Mouse (Mus musculus) neural tube, embryonic 13.5 days (tissue): ENCODE data around the gene Fgf15. TPM values are rescaled to one million over a fixed set of nuclear protein-coding genes. Genes with fewer than 3 reads are reported as not detected.

Source experiments
- ATAC-seq: fragments of 200-750 bp; cut with Nextera tagmentation; 2 replicates; pipeline ENCODE4 v1.8.0; 2017; ENCODE audit warnings: low read depth, mild to moderate bottlenecking, moderate TSS enrichment, moderate library complexity
- H3K27ac ChIP-seq: fragments of 300-500 bp; sonication (generic); replicated peaks from 2 replicates; pipeline ENCODE4 v1.5.1; 2015; ENCODE audit warnings: moderate library complexity, mild to moderate bottlenecking, inconsistent platforms
- H3K27me3 ChIP-seq: fragments of 300-500 bp; sonication (generic); 2 replicates; pipeline ENCODE4 v1.6.1; 2015; ENCODE audit warnings: mild to moderate bottlenecking, inconsistent platforms
- H3K36me3 ChIP-seq: fragments of 300-500 bp; sonication (generic); 2 replicates; pipeline ENCODE4 v1.6.1; 2015; ENCODE audit warnings: mild to moderate bottlenecking, inconsistent platforms
- H3K4me1 ChIP-seq: fragments of 300-500 bp; sonication (generic); replicated peaks from 2 replicates; pipeline ENCODE4 v1.6.1; 2015; ENCODE audit warnings: inconsistent platforms
- H3K4me2 ChIP-seq: fragments of 300-500 bp; sonication (generic); 2 replicates; pipeline ENCODE4 v1.6.1; 2015; ENCODE audit warnings: inconsistent platforms, mild to moderate bottlenecking, moderate library complexity
- H3K4me3 ChIP-seq: fragments of 300-500 bp; sonication (generic); 2 replicates; pipeline ENCODE4 v1.5.1; 2015; ENCODE audit warnings: mild to moderate bottlenecking, inconsistent platforms
- H3K9ac ChIP-seq: fragments of 300-500 bp; sonication (generic); 2 replicates; pipeline ENCODE4 v1.6.1; 2015; ENCODE audit warnings: moderate library complexity, mild to moderate bottlenecking, inconsistent platforms
- H3K9me3 ChIP-seq: fragments of 300-500 bp; sonication (generic); 2 replicates; pipeline ENCODE4 v1.6.1; 2016; ENCODE audit warnings: inconsistent platforms
- WGBS: fragments of 180-500 bp; shearing (Covaris S2); methylation state at CpG from one replicate; pipeline ENCODE4 v1.1.7; 2015; 5-methylcytosine and 5-hydroxymethylcytosine counted together
- polyA plus RNA-seq: library from polyadenylated mRNA; unstranded; fragments of >200 nt; fragmentation: Nextera tagmentation; extraction: Ambion mirVana; gene quantifications from 2 replicates; pipeline ENCODE4 v1.2.1, GENCODE M21; 2015

Fgf15 gene
- polyA plus RNA-seq, 1 experiment from 2014 or later, result 27.4 TPM

- peaks cover 62% of the 10 kb centered on the region for H3K27me3 ChIP-seq
- WGBS, result under 1% methylated on average over 20 of the region's 20 CpGs
- no peaks in the 10 kb centered on the region for H3K36me3 ChIP-seq
- H3K27ac ChIP-seq, result no peak overlapping the region
- peak overlapping the region; percentile 44 for H3K4me3 ChIP-seq
- H3K4me1 ChIP-seq, result peaks cover 59% of the 10 kb centered on the region
- ATAC-seq, result no peak
- peak overlapping the region; percentile 96 for H3K4me2 ChIP-seq
- H3K9me3 ChIP-seq, result no peaks in the 10 kb centered on the region
- peak overlapping the region; percentile 57 for H3K9ac ChIP-seq
These were observed 46.4 kb downstream of the Fgf15 start for GRCm38 (mm10) chr7:144942744-144943135.

GRCm38 (mm10) chr7:144943254-144943653 lies 46.9 kb downstream of the Fgf15 start:
- peaks cover 54% of the 10 kb centered on the region for H3K4me1 ChIP-seq
- WGBS, result under 1% methylated on average over 45 of the region's 45 CpGs

More at GRCm38 (mm10) chr7:144943254-144943653, 46.9 kb downstream of the Fgf15 start:
- H3K9ac ChIP-seq, result peak overlapping the region; percentile 57
- no peaks in the 10 kb centered on the region for H3K9me3 ChIP-seq
- peak; percentile 25; the same call in 1 of the 2 replicates for ATAC-seq
- no peak overlapping the region for H3K27ac ChIP-seq
- peak overlapping the region; percentile 96 for H3K4me2 ChIP-seq
- no peaks in the 10 kb centered on the region for H3K36me3 ChIP-seq
- H3K4me3 ChIP-seq, result peak overlapping the region; percentile 44
- H3K27me3 ChIP-seq, result peaks cover 58% of the 10 kb centered on the region

Other genes starting within 250 kb of the Fgf15 start
- 3.7 and 3.8 TPM in 2 replicates for gene Ano1, start 144.6 kb upstream of the Fgf15 start, polyA plus RNA-seq
- 1.1 and 1.2 TPM in 2 replicates for gene Fgf3, start 58.4 kb upstream of the Fgf15 start, polyA plus RNA-seq
- not detected in 2 replicates for gene Fgf4, start 49.2 kb upstream of the Fgf15 start, polyA plus RNA-seq
- gene LTO1, start 18.6 kb downstream of the Fgf15 start, polyA plus RNA-seq, result 33.8 and 36.3 TPM in 2 replicates
- gene Ccnd1, start 43.4 kb downstream of the Fgf15 start, polyA plus RNA-seq, result 31.1 and 50.8 TPM in 2 replicates